Mouse (Mus musculus) spleen, adult 18-20 months (tissue): ENCODE measurements around the gene Mtm1.

Experiments used
- DNase-seq, 2 experiments: peaks; one replicate each; pipeline ENCODE4 v3.0.0; 2022; ENCODE audit warnings: mixed read lengths in 2 of 2

Mtm1 gene

GRCm38 (mm10) chrX:71210467-71210866 is at the start of gene Mtm1:
Mtm1 (plus strand) TSS chrX:71210767.
- DNase-seq = no peak

- no peak for DNase-seq
These were observed 29.0 kb upstream of the Mtm1 start for GRCm38 (mm10) chrX:71181526-71181925.

DNA sequence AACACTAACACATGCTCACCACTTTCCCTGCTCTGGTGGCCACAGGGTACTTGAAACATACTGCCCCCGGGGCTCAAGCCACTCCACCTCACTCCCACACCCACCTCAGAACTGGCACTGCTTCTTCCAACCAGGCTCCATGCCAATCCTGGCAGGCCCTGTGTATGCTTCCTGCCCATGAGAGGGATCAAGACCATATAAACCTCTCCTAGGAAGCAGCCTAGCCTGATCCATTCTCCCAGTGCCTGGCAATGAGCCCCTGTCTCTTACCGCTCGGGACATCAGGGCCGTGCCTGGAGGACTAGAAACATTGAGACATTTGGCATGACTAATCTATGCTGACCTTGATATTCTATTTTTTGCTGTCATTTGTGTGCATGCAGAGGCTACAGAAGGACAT is 26.9 kb upstream of the Mtm1 start:
- DNase-seq = no peak

- no peak for DNase-seq
These were observed 24.2 kb upstream of the Mtm1 start for GRCm38 (mm10) chrX:71186396-71186795.

GRCm38 (mm10) chrX:71204776-71205175 is 5.8 kb upstream of the Mtm1 start:
- DNase-seq = no peak

DNA sequence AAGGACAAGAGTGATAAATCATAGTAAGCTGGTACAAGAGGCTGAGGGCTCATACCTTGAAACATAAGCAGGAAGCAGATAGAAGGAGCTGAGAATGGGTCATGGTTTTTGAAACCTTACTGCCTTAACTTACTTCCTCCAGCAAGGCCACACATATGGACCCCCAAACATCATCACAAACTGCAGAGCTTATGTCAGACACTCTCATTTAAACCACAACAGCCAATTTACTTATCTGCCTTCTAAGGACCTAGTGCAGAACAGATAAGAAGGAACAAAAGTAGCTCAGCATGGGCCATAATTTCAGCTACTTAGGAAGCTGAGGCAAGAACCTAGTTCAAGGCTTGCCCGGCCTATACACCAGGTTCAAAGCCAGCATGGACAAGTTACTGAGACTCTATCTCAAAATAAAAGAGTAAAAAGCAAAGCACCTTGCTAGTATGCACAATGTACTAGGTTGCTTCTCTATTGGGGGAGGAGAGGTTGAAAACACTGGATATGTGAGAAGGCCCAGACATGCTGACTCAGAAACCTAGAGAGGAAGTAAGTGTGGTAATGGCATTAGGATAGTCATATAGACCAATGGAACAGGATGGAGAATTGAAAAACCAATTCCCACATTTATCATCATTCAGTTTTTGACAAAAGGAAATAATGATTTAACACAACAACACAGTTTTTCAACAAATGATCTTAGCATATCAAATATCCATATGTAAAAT is 4.6 kb upstream of the Mtm1 start:
- no peak for DNase-seq

DNA sequence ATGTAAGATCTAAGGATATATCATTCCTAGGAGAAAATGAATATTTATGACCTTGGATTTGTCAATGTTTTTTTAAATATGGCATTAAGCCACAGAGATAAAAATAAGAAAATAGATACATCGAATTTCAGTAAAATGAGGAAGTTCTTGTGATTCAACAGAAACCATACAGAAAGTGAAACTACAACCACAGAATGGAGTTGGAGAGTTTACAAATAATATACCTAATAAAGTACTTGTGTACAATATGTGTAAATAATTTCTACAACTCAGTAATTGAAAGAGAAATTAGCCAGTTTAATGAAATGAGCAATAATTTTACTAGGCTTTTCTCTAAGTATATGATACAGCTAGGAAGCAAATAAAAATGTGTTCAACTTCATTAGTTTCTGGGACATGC is 4.0 kb upstream of the Mtm1 start:
- DNase-seq = no peak

- DNase-seq = no peak
These were observed 2.3 kb downstream of the Mtm1 start for GRCm38 (mm10) chrX:71212911-71213310.

DNA sequence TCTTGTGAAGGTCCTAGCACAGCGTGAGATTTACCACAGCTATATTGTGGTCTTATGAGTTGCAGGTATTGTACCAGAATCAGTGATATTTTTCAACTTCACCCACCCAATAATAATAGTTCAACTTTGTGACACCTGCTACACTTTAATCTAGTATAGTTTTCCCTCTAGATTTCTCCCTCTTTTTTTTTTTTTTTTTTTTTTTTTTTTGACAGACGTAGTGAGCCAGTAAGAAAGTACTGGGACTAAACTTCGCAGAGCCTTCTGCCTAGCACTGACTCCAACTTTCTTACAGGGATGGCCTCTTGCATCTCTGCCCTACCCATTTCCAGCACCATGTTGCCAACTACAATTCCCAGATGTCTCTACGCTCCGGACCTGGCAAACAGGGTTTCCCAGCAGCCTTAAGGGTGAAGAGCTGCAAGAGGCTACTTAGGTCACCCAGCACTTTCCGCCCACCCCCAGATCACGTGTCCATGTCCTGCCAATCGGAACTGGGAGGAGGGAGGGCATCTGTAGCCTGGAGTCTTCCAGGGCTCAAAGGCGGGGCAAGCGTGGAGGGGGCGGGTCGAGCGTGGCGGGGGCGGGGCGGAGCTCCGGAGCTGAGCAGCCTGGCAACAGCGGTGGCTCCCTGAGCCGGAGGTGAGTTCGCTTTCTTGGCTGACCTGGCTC is 4.0 kb downstream of the Mtm1 start:
- peak; percentile 61 to 73 for DNase-seq

- peak in 1 of 2 experiments; percentile 30 for DNase-seq
These were observed 4.6 kb downstream of the Mtm1 start for GRCm38 (mm10) chrX:71215113-71215708.

DNA sequence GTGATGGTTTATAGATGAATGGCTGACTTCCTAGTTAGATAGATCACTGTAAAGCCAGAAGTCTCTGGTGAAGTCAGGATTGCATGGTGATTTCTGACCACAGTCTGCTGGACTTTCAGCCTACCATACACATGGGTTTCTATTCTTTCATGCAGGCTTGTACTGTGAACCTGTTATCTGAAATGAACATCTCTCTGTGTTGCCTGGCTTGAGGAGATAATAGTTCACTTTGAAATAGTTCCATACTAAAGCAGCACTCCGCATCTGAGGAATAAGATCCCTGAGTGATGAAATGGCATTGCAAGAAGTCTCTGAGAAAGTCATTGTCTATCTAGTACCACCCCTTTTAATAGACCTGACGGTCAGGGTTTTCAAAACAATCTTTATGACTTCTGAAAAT is 6.3 kb downstream of the Mtm1 start:
- DNase-seq = no peak

- no peak for DNase-seq
These were observed 8.3 kb downstream of the Mtm1 start for GRCm38 (mm10) chrX:71218853-71219252.

DNA sequence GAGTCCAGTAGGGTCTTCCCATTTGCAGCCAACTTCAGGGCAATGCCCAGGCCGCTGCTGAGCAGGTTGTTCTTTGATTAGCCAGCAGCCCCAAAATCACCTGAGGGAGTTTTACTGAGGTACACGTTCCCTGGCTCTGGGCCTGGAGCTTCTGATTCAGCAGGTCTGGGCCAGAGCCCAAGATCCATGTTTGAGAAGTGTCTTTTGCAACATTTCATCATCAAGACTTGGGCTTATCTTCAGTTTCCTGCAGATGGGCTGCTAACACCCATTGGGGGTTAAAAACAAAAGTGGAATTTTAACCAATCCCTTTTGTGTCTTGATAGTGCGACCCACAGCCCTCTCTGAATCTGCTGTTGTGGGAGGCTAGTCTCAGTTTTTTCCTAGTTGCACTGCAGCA is 10.3 kb downstream of the Mtm1 start:
- DNase-seq = no peak

GRCm38 (mm10) chrX:71222648-71223408 is 12.3 kb downstream of the Mtm1 start:
- no peak for DNase-seq

DNA sequence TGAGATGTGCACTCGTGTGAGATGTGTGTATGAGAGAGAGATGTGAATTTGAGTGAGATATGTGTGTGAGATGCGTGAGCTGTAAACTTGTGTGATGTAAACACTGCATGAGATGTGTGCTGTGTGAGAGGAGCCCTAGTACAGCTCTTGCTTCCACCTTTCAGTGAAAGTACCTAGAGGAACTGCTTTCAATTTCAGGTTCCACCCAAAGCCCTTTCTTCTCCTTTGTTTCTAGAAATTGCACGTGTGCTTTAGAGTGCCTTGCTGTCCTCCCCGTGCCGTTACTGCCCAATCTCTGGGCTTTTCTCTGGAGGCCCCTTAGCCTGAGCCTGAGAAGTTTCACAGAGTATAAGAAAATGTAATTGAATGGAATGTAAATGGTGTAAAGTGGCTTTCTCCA is 16.3 kb downstream of the Mtm1 start:
- no peak for DNase-seq

DNA sequence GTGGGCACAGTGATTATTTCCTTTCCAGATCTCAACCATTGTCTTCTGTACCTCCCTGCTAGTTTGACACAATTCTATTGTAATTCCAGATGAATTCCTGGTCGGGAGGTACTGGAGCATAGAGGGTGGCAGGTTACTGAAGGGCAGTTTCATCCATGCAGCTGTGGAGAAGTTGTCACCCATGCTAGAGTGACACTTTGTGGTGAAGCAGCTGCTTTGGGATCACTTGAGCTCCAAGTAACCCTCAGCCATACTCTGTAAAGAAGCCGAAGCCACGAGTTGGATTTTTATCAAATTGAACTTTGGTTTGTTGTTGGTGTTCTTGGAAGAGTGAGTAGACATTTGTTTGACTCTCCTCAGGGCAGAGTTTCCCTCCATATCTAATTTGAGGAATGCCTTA is 17.6 kb downstream of the Mtm1 start:
- no peak for DNase-seq

- no peak for DNase-seq
These were observed 20.3 kb downstream of the Mtm1 start for GRCm38 (mm10) chrX:71230847-71231246.

DNA sequence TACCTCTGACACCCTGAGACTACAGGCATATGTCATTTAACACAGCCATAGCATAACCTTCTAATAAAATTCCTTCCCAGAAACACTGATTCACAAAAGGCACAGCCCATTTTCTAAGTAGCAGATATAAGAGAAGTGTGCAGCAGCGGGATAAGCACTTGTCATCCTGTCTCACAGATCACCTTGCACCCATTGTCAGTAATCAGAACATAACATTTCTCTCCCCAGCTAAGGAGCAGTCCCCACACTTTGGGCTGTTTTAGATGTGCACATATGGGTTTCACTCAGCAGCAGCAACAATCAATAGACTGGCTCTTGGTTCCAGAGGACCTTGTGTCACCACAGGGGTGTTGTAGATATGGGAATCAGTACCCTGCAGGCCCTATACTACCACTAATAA is 45.9 kb downstream of the Mtm1 start:
- no peak for DNase-seq

DNA sequence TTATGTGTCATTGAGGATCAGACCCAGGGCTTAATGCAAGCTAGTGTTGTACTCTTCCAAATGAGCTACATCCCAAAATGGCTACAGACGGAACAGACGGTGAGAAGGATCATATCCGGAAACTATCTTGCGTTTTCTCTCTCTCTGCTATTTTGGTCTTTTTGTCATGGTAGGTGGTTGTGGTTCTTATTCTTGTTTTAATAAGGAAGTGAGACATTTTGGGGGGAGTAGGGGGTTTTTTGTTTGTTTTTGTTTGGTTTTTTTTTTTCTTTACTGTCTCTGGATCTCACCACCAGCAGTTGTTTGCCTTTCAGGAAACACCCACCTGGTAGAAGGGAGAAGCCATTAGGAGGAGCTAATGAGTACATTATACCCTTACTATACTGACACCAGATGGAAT is 50.3 kb downstream of the Mtm1 start:
- DNase-seq = no peak

DNA sequence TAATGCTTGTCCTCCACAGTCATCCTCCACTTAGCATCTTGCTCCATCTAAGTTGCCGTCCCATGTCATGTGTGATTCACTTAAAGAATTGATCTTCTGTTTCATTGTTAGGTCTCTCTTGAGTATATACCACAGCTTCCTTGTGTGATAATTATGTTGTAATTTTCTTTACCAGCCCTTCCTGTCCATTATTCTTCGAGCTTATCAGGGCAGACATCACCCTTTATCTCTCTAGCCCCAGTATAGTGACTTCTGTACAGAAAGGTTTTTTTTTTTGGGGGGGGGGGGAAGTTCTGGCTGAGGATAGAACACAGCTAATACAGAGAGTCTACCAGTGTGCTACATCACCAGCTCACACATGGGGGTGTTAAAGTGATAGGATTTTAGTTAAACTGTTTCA is 53.7 kb downstream of the Mtm1 start:
- no peak for DNase-seq

DNA sequence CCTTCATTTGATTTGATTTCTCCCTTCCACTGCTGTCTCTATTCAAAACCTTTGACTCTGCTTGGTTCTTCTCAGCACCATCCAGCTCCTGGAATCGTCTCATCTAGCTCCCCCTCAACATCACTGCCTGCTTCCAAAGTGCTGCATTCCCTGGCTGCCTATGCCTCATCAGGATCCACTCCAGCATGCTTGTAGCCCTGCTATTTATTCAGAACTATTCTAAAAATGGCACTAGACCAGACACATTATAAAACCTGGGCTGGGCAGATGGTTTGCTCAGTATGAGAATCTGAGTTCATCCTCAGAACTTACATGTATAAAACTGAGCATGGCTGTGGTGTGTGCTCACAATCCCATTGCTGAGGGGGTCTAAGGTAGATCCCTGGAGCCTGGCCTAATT is 58.4 kb downstream of the Mtm1 start:
- no peak for DNase-seq

DNA sequence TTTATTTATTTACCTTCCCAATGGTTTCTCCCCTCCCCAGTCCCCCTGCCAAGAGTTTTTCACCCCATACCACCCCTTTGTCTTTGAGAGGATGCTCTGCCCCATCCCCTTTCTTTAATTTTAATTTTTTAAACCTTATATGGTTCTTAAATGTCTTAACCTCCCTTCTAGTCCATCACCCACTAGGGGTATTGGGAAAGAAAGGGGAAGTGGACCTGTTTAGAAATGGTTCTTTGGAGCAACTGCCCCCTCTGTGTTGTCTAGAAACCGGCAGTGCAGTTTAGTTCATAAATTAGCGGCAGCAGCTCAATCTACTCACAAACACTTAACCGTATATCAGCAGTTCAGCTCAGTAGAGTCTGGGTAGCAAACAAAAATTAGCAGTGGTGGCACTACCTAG is 63.6 kb downstream of the Mtm1 start:
- no peak for DNase-seq

GRCm38 (mm10) chrX:71285473-71285872 is 74.9 kb downstream of the Mtm1 start:
- DNase-seq = no peak

GRCm38 (mm10) chrX:71287088-71287487 is 76.5 kb downstream of the Mtm1 start:
- no peak for DNase-seq
